Mouse (Mus musculus) right cerebral cortex, postnatal 14 days (tissue): ENCODE measurements at regions not wholly inside any gene's neighbourhood (a gene's known extent, or its start where the extent isn't known, plus 50 kb on each side); places are given as distances from the start of the nearest gene placed in this dataset.

Source experiments
- DNase-seq: peaks from one replicate; pipeline ENCODE4 v3.0.0; 2022

DNA sequence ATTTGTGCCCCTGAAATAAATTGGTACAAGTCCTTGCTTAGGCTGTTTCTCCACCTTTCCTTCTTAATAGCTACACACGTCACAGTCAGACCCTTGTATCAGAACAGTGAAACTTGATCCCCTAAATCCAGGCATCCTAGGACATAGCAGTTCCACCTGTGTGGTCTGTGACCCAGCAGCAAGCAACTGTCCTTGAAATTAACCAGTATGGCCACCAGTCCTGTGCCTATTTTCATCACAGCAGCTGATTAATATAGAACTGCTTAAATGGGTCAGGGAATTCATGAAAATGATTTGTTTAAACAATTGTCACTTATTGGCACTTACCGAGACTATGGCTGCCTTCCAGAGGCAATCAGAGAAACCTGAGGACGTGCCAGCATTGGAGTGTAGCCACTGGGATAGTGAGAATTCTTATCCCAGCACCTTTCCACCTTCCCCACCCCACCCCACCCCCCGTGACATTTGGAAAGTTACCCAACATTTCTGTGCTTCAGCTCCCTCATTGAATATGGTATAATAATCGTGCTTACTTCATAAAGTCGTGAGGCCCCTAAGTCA is 135.4 kb upstream of the Cdkn2b start:
- DNase-seq = no peak

- DNase-seq = no peak
These were observed 134.6 kb upstream of the Cdkn2b start for GRCm38 (mm10) chr4:89445214-89446155.

DNA sequence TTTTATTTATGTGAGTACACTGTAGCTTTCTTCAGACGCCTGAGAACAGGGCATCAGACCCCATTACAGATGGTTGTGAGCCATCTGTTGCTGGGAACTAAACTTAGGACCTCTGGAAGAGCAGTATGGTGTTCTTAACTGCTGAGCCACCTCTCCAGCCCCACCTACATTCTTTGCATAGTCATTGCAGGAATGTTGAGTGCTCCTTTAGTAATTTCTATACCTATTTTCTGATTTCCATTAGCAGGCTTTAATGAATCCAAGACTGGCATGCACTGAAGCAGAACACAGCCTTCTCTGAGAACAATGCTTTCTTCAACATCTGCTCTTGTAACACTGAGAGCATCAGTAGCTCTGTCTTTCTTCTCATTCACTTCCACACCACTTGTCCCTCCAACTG is 131.7 kb upstream of the Cdkn2b start:
- DNase-seq = no peak

DNA sequence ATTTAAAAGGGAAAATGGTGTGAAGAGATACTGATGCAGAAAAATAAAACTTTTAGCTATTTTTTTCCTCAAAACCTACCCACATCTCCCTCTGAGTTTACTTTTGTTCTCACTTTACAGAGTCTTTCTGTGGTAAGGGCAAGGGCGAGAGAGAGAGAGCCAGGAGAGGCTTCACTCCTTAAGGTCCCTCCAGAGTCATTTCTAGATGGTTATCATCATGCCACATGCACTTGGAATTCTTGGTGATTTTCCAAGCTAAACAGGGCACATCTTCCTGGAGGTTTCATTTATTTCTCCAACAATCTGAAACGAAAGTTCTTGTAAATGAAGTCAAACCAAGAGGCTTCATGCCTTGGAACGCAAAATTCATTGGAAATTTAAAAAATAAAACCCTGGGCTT is 130.0 kb upstream of the Cdkn2b start:
- DNase-seq = no peak

DNA sequence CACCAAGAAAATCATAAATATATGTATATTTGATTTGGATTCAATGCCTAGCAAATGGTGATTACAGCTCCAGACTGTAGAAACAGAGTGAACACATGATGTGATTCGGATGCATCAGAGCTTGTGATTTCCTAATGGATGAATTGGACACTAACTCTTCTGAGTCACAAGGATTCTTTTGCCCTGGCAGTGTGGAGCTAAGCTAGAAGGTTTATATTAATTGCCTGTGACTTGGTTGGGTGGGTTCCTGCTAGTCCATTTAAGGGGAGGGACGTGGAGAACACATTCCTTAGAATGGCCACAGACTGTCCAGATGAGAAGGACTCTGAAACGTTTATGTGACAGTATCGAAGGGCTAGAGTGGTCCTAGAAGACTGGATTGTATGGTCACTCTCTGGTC is 129.5 kb upstream of the Cdkn2b start:
- no peak for DNase-seq

- DNase-seq = no peak
These were observed 127.8 kb upstream of the Cdkn2b start for GRCm38 (mm10) chr4:89438665-89439064.

- no peak for DNase-seq
These were observed 125.9 kb upstream of the Cdkn2b start for GRCm38 (mm10) chr4:89436764-89437163.

- no peak for DNase-seq
These were observed 123.3 kb upstream of the Cdkn2b start for GRCm38 (mm10) chr4:89434152-89434551.

DNA sequence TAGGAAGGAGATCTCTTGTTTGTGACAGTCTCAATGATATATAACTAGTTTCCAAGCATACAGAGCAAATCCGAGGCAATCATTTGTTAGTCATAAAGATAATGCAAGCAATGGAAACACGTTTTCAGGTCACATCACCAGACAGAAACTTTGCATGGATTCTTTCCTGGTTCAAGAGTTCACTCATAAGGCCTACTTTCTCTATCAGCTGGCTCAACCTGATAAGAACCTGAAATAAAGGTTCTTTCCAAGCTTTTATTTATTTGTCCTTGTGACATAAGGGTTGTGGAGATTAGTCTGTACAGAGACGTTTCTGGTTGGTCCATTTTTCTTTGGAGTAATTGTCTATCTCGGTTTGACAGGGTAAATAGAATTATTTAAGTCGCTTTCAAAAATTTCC is 122.7 kb upstream of the Cdkn2b start:
- DNase-seq = no peak

GRCm38 (mm10) chr4:89431520-89431919 is 120.7 kb upstream of the Cdkn2b start:
- DNase-seq = no peak

DNA sequence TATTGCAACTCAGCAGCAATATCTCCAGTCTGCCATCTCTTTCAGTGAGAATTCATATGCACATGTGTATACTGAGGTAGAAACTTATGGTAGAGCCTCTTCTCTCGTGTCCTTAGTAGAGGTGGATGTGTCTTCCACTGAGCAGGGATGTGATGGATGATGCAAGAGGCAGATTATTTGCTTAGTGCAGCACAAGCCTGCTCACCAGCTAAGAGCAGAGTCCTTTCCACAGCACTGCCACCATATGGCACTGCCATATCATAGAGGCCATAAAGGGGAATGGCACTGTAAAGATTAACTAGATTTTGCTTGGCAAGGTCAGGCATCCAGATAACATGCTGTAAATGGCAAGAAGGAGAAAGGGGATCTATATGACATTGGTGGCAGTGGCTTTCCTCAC is 117.6 kb upstream of the Cdkn2b start:
- DNase-seq = no peak

DNA sequence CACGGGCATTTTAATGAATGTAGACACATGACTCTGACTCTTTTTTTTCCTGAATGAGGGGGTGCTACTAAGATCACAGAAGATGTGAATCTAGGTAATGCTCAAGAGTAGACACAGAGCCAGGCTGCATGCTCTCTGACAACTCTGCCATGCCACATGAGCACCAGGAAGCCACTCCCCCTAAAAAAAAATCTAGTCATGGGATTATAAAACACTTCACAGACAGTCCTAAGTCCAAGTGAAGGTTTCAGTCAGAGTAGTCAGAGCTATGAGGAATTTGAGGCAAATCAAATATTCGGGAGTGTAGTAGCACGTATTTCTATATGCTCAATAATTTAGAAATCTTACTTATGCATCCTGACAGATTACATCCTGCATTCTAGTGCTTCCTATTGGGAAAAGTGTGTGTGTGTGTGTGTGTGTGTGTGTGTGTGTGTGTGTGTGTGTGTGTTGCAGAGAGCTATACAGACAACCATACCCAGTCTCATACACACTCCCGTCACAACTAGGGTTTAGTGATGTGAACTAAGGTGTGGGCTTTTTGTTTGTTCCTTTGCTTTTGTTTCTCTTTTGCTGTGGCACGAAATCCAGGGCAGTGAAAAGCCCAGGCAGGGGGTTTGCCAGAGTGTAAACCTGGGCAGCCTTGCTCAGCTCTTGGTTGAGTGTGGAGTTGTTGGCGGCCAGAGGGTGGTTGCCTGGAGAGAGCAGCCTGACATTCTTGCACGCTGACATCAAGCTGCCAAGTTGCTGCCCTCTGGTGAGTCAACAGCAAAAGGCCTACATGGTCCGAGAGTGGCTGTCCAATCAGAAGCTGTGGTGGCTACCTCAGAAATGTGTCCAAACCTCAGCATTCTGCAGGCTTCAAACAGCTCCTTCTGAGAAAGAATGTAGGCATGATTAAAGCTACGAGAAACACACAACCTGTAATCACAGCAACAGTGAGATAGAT is 116.8 kb upstream of the Cdkn2b start:
- peak; percentile 10 for DNase-seq

DNA sequence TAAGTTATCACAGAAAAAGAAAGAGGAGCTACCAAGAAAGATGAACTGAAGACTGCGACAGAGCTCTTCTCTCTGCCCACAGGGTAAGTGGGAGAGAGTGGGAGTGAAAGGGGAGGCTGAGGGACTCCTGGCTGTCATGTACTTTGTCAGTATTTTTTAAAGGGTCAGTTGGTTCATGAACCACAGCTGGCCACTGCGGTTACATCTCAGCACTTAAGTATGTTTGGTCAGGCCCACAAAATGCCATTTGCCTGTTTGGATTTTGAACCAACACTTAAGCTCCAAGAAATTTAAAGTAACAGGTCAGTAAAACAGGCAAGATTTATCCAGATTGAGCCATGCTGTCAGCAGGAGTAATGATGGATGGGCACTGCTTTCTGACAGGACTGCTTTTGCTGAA is 115.1 kb upstream of the Cdkn2b start:
- no peak for DNase-seq

GRCm38 (mm10) chr4:89421694-89422354 is 111.0 kb upstream of the Cdkn2b start:
- DNase-seq = no peak

DNA sequence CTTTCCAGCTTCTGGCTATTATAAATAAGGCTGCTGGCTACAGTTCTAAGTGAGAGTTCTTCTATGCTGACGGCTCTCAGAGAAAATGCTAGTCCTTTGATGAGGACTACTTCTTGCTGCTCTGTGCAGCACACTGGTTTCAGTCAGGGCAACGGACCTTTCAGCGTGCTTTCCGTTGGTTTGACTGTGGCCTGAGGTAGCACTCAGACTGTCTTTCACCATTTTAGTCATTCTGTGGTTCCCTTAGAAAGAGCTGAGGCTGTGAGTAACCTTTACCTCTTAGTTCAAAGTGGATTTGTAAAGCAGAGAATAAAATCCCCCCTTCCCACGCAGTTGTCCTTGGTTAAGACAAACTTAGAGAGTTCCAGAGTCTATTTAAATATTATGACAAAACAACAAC is 110.0 kb upstream of the Cdkn2b start:
- DNase-seq = no peak

- no peak for DNase-seq
These were observed 108.7 kb upstream of the Cdkn2b start for GRCm38 (mm10) chr4:89419507-89419906.

DNA sequence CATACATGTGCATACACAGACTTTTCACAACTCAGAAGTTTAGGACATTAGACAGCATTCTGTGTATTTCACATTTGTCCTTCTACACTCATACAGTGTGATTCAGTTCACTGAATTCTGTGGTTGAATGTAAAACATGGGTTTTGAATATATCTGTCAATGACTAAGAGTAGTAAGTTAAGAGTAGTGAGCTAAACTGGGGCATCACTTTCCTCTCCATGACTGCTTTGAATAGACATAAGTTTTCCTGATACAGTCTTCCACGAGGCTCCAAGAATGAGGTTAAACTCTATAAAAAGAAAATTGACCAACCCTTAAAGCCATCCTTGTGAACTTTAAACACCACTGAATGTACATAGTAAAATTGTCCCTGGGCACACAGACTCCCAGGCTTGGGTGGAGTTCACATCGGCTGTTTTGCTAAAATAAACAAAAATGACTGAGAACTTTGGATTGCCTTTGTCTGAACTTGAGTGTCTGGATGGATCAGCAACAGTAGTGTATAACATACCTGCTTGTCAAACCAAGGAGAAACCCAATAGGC is 94.9 kb upstream of the Cdkn2b start:
- no peak for DNase-seq

- no peak for DNase-seq
These were observed 92.3 kb upstream of the Cdkn2b start for GRCm38 (mm10) chr4:89403151-89403550.

- DNase-seq = no peak
These were observed 91.5 kb upstream of the Cdkn2b start for GRCm38 (mm10) chr4:89402324-89402723.

GRCm38 (mm10) chr4:89401696-89402095 is 90.9 kb upstream of the Cdkn2b start:
- DNase-seq = no peak

DNA sequence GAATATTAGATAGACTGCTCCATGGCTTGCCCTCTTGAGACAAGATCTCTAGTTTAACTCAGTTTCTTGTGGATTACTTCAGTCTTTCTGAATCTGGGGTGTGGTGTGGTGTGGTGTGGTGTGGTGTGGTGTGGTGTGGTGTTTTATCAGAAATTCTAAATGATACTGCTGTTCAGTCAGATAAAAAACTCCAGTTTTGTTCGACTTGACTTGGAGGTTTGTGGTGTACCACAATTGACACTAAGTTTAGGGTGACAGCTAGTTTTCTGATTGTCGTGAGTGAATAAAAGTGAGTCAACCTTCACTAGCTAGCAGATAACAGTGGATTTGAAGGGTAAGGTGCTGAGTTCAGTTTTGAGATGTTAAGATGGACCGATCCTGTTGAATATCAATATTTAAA is 89.5 kb upstream of the Cdkn2b start:
- no peak for DNase-seq

DNA sequence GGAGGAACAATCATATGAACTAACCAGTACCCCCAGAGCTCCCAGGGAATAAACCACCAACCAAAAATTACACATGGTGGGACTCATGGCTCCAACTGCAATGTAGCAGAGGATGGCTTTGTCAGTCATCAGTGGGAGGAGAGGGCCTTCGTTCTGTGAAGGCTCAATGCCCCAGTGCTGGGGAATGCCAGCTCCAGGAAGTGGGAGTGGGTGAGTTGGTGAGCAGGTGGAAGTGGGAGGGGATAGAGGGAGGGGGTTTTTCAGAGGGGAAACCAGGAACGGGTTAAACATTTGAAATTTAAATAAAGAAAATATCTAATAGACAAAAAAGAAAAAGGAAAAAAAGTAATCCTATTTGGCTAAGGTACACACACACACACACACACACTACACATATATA is 88.4 kb upstream of the Cdkn2b start:
- no peak for DNase-seq

DNA sequence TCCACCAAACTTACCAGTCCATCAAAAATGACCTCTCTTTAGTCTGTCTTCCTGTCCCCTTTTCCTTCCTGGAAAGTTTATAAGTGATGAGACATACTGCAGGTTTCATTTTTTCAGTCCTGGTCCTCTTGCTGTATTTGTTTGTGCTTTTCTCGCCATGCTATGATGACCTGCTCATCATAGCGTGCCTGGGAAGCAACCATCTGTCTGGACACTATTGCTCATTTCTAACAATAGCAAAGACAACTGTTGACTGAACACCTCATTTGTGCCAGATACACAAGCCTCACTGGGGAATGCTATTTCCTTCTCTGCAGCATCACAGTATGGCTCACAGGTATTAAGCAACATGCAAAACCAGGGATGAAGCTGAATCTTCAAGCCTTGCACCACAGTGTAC is 85.2 kb upstream of the Cdkn2b start:
- DNase-seq = no peak
